Mouse (Mus musculus) intestine, postnatal 0 days (tissue): ENCODE measurements around the gene Med13. TPM values are rescaled to one million over a fixed set of nuclear protein-coding genes. Genes with fewer than 3 reads are reported as not detected.
A peak's percentile ranks its signal among the peaks of the same experiment; 100 is the strongest.

ENCODE experiments used
- ATAC-seq: fragments of 200-750 bp; cut with Nextera tagmentation; 2 replicates; pipeline ENCODE4 v1.8.0; 2017; ENCODE audit warnings: mild to moderate bottlenecking, moderate TSS enrichment, moderate library complexity
- H3K27ac ChIP-seq: fragments of 300-500 bp; sonication (generic); 2 replicates; pipeline ENCODE4 v1.5.1; 2014; ENCODE audit warnings: mild to moderate bottlenecking, low read depth, low read length, moderate library complexity
- H3K27me3 ChIP-seq: fragments of 300-500 bp; sonication (generic); replicated peaks from 2 replicates; pipeline ENCODE4 v1.6.1; 2014; ENCODE audit warnings: low read length, mixed read lengths; ENCODE audit not compliant: control insufficient read depth, insufficient read depth
- H3K36me3 ChIP-seq: fragments of 300-500 bp; sonication (generic); 2 replicates; pipeline ENCODE4 v1.6.1; 2014; ENCODE audit warnings: mild to moderate bottlenecking, moderate library complexity; ENCODE audit not compliant: control insufficient read depth, insufficient read depth
- H3K4me1 ChIP-seq: fragments of 300-500 bp; sonication (generic); replicated peaks from 2 replicates; pipeline ENCODE4 v1.6.1; 2014; ENCODE audit warnings: antibody characterized with exemption, low read length, mixed read lengths; ENCODE audit not compliant: control insufficient read depth, insufficient read depth
- H3K4me2 ChIP-seq: fragments of 300-500 bp; sonication (generic); replicated peaks from 2 replicates; pipeline ENCODE4 v1.6.1; 2014; ENCODE audit warnings: low read depth, mild to moderate bottlenecking, moderate library complexity
- H3K4me3 ChIP-seq: fragments of 300-500 bp; sonication (generic); 2 replicates; pipeline ENCODE4 v1.5.1; 2014; ENCODE audit warnings: low read depth, low read length
- H3K9ac ChIP-seq: fragments of 300-500 bp; sonication (generic); 2 replicates; pipeline ENCODE4 v1.6.1; 2014; ENCODE audit warnings: mild to moderate bottlenecking, low read depth, low read length
- H3K9me3 ChIP-seq: fragments of 300-500 bp; sonication (generic); 2 replicates; pipeline ENCODE4 v1.6.1; 2016; ENCODE audit warnings: mixed run types; ENCODE audit not compliant: control insufficient read depth
- CTCF ChIP-seq: sonication (generic); IDR thresholded peaks from 2 replicates; pipeline ENCODE4 v1.5.1; 2016; ENCODE audit warnings: low read depth, mild to moderate bottlenecking, control low read depth, antibody characterized with exemption, moderate library complexity
- WGBS: fragments of 180-500 bp; shearing (Covaris S2); extraction: QIAGEN DNeasy Blood & Tissue Kit; methylation state at CpG from one replicate; pipeline ENCODE4 v1.1.7; 2014; 5-methylcytosine and 5-hydroxymethylcytosine counted together
- polyA plus RNA-seq: library from polyadenylated mRNA; unstranded; fragments of >200 nt; fragmentation: Nextera tagmentation; extraction: Ambion mirVana; gene quantifications from 2 replicates; pipeline ENCODE4 v1.2.1, GENCODE M21; 2015

Gene Med13
- polyA plus RNA-seq, 1 experiment from 2014 or later: 6.1 TPM

DNA sequence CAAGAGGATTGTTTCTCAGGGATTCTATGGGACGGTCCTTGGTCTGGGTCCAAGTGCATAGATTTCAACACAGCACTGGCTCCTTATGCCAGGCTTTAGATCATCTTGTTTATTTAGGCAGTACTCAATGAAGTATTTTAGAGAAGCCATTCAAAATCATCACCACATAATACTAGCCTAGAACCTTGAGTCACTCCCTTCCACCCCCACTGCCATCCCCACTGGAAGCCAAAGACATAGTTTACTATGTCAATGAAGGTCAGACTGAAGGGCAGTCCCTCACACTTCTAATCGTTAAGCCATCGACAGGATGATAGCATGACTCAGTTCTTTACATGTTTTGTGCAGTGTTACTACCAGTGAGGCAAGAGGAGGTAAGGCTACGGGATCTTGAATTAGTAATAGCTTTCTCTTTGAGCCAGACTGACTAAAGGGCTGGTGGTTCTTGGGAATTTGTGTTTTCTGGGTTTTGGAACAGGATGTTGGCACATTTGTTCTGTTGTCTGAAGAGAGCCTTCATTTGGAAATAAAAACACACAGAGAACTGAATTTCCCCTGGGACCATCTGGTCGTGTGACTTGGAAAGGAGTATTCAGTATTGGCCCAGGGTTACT lies 24.2 kb upstream of the Med13 start:
- no peak overlapping the region for H3K4me3 ChIP-seq
- 61% methylated on average over 5 of the region's 5 CpGs for WGBS
- H3K4me2 ChIP-seq: no peak overlapping the region
- no peaks in the 10 kb centered on the region for H3K27me3 ChIP-seq
- no peaks in the 10 kb centered on the region for H3K9me3 ChIP-seq
- H3K9ac ChIP-seq: no peak overlapping the region
- no peak for TF ChIP-seq CTCF
- H3K4me1 ChIP-seq: 0 out of 2 replicates have a peak, but pooled peaks cover 8% of the 10 kb centered on the region
- ATAC-seq: no peak
- H3K27ac ChIP-seq: no peak overlapping the region
- H3K36me3 ChIP-seq: no peaks in the 10 kb centered on the region

DNA sequence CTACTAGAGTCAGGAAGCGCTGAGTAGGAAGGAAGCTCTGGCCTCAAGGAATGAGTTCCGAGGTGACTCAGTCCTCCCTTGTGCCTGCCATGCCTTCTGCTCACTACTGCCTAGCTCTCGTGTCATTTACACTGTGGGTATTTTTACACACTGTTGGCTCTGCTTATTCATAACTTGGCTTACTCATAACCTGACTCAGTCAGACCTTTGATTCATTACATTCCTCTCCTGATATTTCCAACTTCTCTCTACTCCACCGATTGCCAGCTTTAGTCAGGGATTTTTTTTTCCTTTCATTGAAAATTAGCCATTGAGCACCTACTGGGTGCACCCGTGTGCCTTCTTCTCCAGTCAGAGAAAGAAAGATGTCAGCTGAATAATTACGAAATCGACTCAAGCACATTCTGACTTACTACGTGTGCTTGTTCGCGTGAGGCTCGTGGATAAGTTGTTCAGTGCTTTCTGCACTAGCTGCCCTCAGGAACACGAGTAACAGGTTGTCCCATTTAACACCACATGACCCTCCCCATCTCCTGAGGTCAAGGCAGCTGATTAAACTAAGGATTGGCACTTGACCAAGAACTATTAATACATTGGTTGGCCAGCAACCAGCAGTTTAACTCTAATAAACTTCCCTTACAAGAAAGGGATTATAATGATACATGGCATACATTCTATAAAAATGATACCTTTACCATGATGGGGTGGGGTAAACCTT lies 23.3 kb upstream of the Med13 start:
- Histone ChIP-seq H3K36me3 (no peaks in the 10 kb centered on the region), H3K9ac (no peak overlapping the region), H3K27me3 (no peaks in the 10 kb centered on the region), H3K4me1 (0 out of 2 replicates have a peak, but pooled peaks cover 8% of the 10 kb centered on the region), H3K4me3 (no peak overlapping the region), H3K27ac (no peak overlapping the region), H3K9me3 (no peaks in the 10 kb centered on the region), H3K4me2 (no peak overlapping the region; the same call in 1 of the 2 replicates)
- no peak for TF ChIP-seq CTCF
- ATAC-seq: peak; percentile 77
- 46% methylated on average over 12 of the region's 12 CpGs for WGBS

DNA sequence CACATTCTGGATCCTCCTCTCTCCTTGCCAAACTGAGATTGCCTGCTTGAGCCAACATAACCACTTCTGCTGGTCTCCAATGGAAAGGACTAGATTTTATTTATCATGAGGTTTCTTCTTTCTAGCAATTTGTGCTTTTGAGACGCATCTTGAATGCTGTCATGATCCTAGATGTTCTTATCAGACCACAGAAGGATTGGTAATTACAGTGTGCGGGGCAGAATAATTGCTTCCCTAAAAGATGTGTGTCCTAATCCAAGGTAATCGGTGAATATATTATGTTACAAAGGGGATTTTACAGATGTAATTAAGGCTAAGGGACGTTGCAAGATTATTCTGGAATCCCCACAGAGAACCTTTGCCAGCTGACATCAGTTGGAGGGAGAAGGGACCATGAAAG lies 21.6 kb upstream of the Med13 start:
- H3K4me1 ChIP-seq: 0 out of 2 replicates have a peak, but pooled peaks cover 8% of the 10 kb centered on the region
- no peak for ATAC-seq

GRCm38 (mm10) chr11:86377841-86378240 lies 20.4 kb upstream of the Med13 start:
- Histone ChIP-seq H3K4me1 (0 out of 2 replicates have a peak, but pooled peaks cover 8% of the 10 kb centered on the region), H3K27me3 (no peaks in the 10 kb centered on the region), H3K9ac (no peak overlapping the region), H3K9me3 (no peaks in the 10 kb centered on the region), H3K36me3 (no peaks in the 10 kb centered on the region), H3K4me2 (no peak overlapping the region), H3K27ac (no peak overlapping the region), H3K4me3 (no peak overlapping the region)
- no peak for ATAC-seq
- 92% methylated on average over 5 of the region's 5 CpGs for WGBS
- TF ChIP-seq CTCF: no peak

More for the DNA sequence above, 21.6 kb upstream of the Med13 start:
- Histone ChIP-seq H3K9me3 (no peaks in the 10 kb centered on the region), H3K27me3 (no peaks in the 10 kb centered on the region), H3K4me2 (no peak overlapping the region), H3K9ac (no peak overlapping the region), H3K27ac (no peak overlapping the region), H3K36me3 (no peaks in the 10 kb centered on the region), H3K4me3 (no peak overlapping the region)
- no peak for TF ChIP-seq CTCF
- 71% methylated on average over 4 of the region's 4 CpGs for WGBS

DNA sequence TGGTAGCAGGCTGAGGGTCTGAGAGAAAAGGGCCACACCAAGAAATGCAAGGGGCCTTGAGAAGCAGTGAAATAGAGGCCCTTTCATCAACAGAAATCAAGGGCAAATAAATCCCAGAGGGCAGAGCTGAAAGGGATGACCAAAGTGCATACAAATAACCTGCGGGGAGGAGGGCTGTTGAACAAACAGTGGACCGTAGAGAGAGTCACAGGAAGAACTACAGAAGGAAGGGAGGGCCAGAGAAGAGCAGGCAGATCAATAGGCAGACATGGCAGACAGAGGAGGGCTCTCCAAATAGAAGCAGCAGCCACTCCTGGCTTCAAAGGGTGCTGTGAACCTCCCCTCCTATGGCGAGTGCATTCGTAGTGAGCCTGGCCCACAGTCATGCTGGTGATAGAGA lies 19.3 kb upstream of the Med13 start:
- Histone ChIP-seq H3K36me3 (no peaks in the 10 kb centered on the region), H3K9me3 (no peaks in the 10 kb centered on the region), H3K27ac (no peak overlapping the region), H3K4me2 (no peak overlapping the region), H3K9ac (no peak overlapping the region), H3K4me3 (no peak overlapping the region), H3K27me3 (no peaks in the 10 kb centered on the region), H3K4me1 (0 out of 2 replicates have a peak, but pooled peaks cover 8% of the 10 kb centered on the region)
- WGBS: 58% methylated on average over 4 of the region's 4 CpGs
- TF ChIP-seq CTCF: no peak
- ATAC-seq: no peak

DNA sequence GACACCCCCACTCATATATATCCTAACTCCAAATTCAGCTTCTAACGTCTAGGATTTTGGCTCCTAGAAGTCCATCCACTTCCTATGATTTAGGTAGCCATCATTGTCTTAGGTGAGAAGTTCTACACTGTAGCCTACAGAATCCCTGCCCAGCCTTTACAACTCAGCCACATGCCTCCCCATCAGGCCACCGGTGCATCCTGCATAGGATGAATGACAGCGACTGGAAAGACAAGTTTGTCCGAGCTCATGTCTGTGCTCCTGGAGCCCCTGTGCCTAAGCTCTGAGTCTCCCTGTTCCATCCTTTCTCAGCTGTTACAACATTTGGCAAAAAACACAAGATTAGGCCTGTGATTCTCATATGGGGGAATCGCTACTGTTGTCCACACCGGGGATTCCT lies 17.7 kb upstream of the Med13 start:
- H3K9me3 ChIP-seq: no peaks in the 10 kb centered on the region
- no peak for ATAC-seq
- no peak for TF ChIP-seq CTCF
- H3K27me3 ChIP-seq: no peaks in the 10 kb centered on the region
- no peak overlapping the region for H3K27ac ChIP-seq
- H3K9ac ChIP-seq: no peak overlapping the region
- 83% methylated on average over 6 of the region's 6 CpGs for WGBS
- no peak overlapping the region for H3K4me2 ChIP-seq
- no peaks in the 10 kb centered on the region for H3K36me3 ChIP-seq
- no peak overlapping the region for H3K4me3 ChIP-seq
- H3K4me1 ChIP-seq: 0 out of 2 replicates have a peak, but pooled peaks cover 2% of the 10 kb centered on the region
